Mouse (Mus musculus): ENCODE measurements around the gene Il17rd. TPM values are rescaled to one million over a fixed set of nuclear protein-coding genes. Genes with fewer than 3 reads are reported as not detected.

Gene Il17rd
- polyA plus RNA-seq, 1 experiment, result 2.5 TPM

- no peak for DNase-seq (ENCODE audit: extremely low spot score in 1 of 2, low spot score in 1 of 2)
Measured at GRCm38 (mm10) chr14:27044221-27044966, 5.7 kb downstream of the Il17rd start.

GRCm38 (mm10) chr14:27044967-27045361 is 6.2 kb downstream of the Il17rd start:
- no peak for DNase-seq (ENCODE audit: extremely low spot score in 1 of 2, low spot score in 1 of 2)

GRCm38 (mm10) chr14:27048231-27048956 is 9.7 kb downstream of the Il17rd start:
- DNase-seq (ENCODE audit: extremely low spot score in 1 of 2, low spot score in 1 of 2), result no peak

GRCm38 (mm10) chr14:27050043-27050442 is 11.3 kb downstream of the Il17rd start:
- no peak for DNase-seq (ENCODE audit: extremely low spot score in 1 of 2, low spot score in 1 of 2)

GRCm38 (mm10) chr14:27050560-27051510 is 12.1 kb downstream of the Il17rd start:
- DNase-seq (ENCODE audit: extremely low spot score in 1 of 2, low spot score in 1 of 2), result no peak

GRCm38 (mm10) chr14:27051511-27051895 is 12.8 kb downstream of the Il17rd start:
- DNase-seq (ENCODE audit: extremely low spot score in 1 of 2, low spot score in 1 of 2), result no peak

GRCm38 (mm10) chr14:27058535-27059223 is 19.9 kb downstream of the Il17rd start:
- no peak for DNase-seq (ENCODE audit: extremely low spot score in 1 of 2, low spot score in 1 of 2)

GRCm38 (mm10) chr14:27059224-27059558 is 20.4 kb downstream of the Il17rd start:
- no peak for DNase-seq (ENCODE audit: extremely low spot score in 1 of 2, low spot score in 1 of 2)

- no peak for DNase-seq (ENCODE audit: extremely low spot score in 1 of 2, low spot score in 1 of 2)
Measured at GRCm38 (mm10) chr14:27063338-27063737, 24.6 kb downstream of the Il17rd start.

GRCm38 (mm10) chr14:27066171-27066929 is 27.6 kb downstream of the Il17rd start:
- no peak for DNase-seq (ENCODE audit: extremely low spot score in 1 of 2, low spot score in 1 of 2)

- DNase-seq (ENCODE audit: extremely low spot score in 1 of 2, low spot score in 1 of 2), result peak in 1 of 2 experiments; percentile 4
Measured at GRCm38 (mm10) chr14:27067866-27068271, 29.1 kb downstream of the Il17rd start.

- DNase-seq (ENCODE audit: extremely low spot score in 1 of 2, low spot score in 1 of 2), result no peak
Measured at GRCm38 (mm10) chr14:27069434-27070097, 30.8 kb downstream of the Il17rd start.

- DNase-seq (ENCODE audit: extremely low spot score in 1 of 2, low spot score in 1 of 2), result no peak
Measured at GRCm38 (mm10) chr14:27070128-27070527, 31.4 kb downstream of the Il17rd start.

- no peak for DNase-seq (ENCODE audit: extremely low spot score in 1 of 2, low spot score in 1 of 2)
Measured at GRCm38 (mm10) chr14:27070758-27071157, 32.0 kb downstream of the Il17rd start.

- DNase-seq (ENCODE audit: extremely low spot score in 1 of 2, low spot score in 1 of 2), result no peak
Measured at GRCm38 (mm10) chr14:27071985-27072384, 33.2 kb downstream of the Il17rd start.

- no peak for DNase-seq (ENCODE audit: extremely low spot score in 1 of 2, low spot score in 1 of 2)
Measured at GRCm38 (mm10) chr14:27075084-27075483, 36.3 kb downstream of the Il17rd start.

- no peak for DNase-seq (ENCODE audit: extremely low spot score in 1 of 2, low spot score in 1 of 2)
Measured at GRCm38 (mm10) chr14:27075909-27076521, 37.3 kb downstream of the Il17rd start.

- no peak for DNase-seq (ENCODE audit: extremely low spot score in 1 of 2, low spot score in 1 of 2)
Measured at GRCm38 (mm10) chr14:27076522-27076920, 37.8 kb downstream of the Il17rd start.

All from frontal cortex, adult 2 months (tissue).